Mouse (Mus musculus) cerebellum, adult 11 months (tissue): ENCODE results near the gene Ndufs8.

Experiments
- DNase-seq: peaks from one replicate; pipeline ENCODE4 v3.0.0; 2022

Ndufs8 gene

GRCm38 (mm10) chr19:3930262-3931057 lies 17.9 kb upstream of the Ndufs8 start:
- DNase-seq, result no peak

- peak; percentile 89 for DNase-seq
Observed at GRCm38 (mm10) chr19:3929211-3929941, 16.8 kb upstream of the Ndufs8 start, which contains the start of gene Aldh3b1. Aldh3b1 (minus strand) TSS chr19:3929808.

- no peak for DNase-seq
Observed at GRCm38 (mm10) chr19:3928779-3929178, 16.2 kb upstream of the Ndufs8 start.

- DNase-seq, result no peak
Observed at GRCm38 (mm10) chr19:3927989-3928388, 15.4 kb upstream of the Ndufs8 start.

GRCm38 (mm10) chr19:3926685-3927084 lies 14.1 kb upstream of the Ndufs8 start:
- DNase-seq, result no peak

GRCm38 (mm10) chr19:3926279-3926678 lies 13.7 kb upstream of the Ndufs8 start:
- DNase-seq, result peak; percentile 42

GRCm38 (mm10) chr19:3925859-3926258 lies 13.3 kb upstream of the Ndufs8 start:
- no peak for DNase-seq

- DNase-seq, result no peak
Observed at GRCm38 (mm10) chr19:3924868-3925267, 12.3 kb upstream of the Ndufs8 start.

- DNase-seq, result no peak
Observed at GRCm38 (mm10) chr19:3924190-3924589, 11.6 kb upstream of the Ndufs8 start.

- no peak for DNase-seq
Observed at GRCm38 (mm10) chr19:3923586-3923985, 11.0 kb upstream of the Ndufs8 start.

- no peak for DNase-seq
Observed at GRCm38 (mm10) chr19:3922661-3923371, 10.2 kb upstream of the Ndufs8 start.

GRCm38 (mm10) chr19:3919928-3920327 lies 7.4 kb upstream of the Ndufs8 start:
- DNase-seq, result no peak

- no peak for DNase-seq
Observed at GRCm38 (mm10) chr19:3916727-3917126, 4.2 kb upstream of the Ndufs8 start.

- no peak for DNase-seq
Observed at GRCm38 (mm10) chr19:3914535-3914934, 2.0 kb upstream of the Ndufs8 start.

GRCm38 (mm10) chr19:3913692-3914091 lies 1.1 kb upstream of the Ndufs8 start:
- DNase-seq, result no peak

GRCm38 (mm10) chr19:3910206-3910605 lies 2.4 kb downstream of the Ndufs8 start:
- DNase-seq, result no peak

- DNase-seq, result no peak
Observed at GRCm38 (mm10) chr19:3907876-3908660, 4.5 kb downstream of the Ndufs8 start.

- DNase-seq, result peak; percentile 40
Observed at GRCm38 (mm10) chr19:3906795-3907786, 5.5 kb downstream of the Ndufs8 start, which contains the start of gene Tcirg1. Tcirg1 (minus strand) TSS chr19:3907133.

GRCm38 (mm10) chr19:3906326-3906725 lies 6.2 kb downstream of the Ndufs8 start:
- no peak for DNase-seq

- no peak for DNase-seq
Observed at GRCm38 (mm10) chr19:3905261-3905969, 7.2 kb downstream of the Ndufs8 start.

- no peak for DNase-seq
Observed at GRCm38 (mm10) chr19:3904363-3904675, 8.3 kb downstream of the Ndufs8 start.
